Mouse (Mus musculus): ENCODE measurements around the gene Msh3. TPM values are rescaled to one million over a fixed set of nuclear protein-coding genes. Genes with fewer than 3 reads are reported as not detected.
A peak's percentile ranks its signal among the peaks of the same experiment; 100 is the strongest.

The Msh3 gene
- polyA plus RNA-seq, 2 experiments, result 10.0 to 11.5 TPM

DNA sequence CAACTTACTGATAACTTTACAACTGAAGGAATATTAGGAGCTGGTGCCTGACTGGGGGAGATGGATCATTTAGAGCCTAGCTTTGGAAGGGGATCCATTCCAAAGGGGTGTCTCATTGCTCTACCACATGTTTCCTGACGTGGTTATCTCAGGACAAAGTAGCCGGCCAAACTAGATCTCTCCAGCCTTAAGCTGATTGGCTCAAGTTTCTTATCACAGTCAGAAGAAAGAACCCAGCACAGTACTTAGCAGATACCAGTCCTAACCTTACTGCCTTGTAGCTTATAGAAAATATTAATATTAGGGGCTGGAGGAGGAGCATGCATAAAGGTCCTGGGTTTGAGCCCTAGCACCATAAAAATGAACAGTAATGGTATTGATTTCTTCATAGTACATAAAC, 6.8 kb upstream of the Msh3 start:
- peaks cover 45% of the 10 kb centered on the region for H3K36me3 ChIP-seq (replicated peaks; ENCODE audit: control insufficient read depth, insufficient read depth, low read depth)
- no peaks in the 10 kb centered on the region for H3K9me3 ChIP-seq (ENCODE audit: control insufficient read depth, low read length)
- peaks cover 0 to 2% of the 10 kb centered on the region in 2 experiments; a peak in 1 of 4 replicates for H3K4me1 ChIP-seq (replicated peaks; ENCODE audit: control insufficient read depth in 2 of 2, insufficient read depth in 2 of 2, low read length in 1 of 2)
- H3K4me2 ChIP-seq (ENCODE audit: low read depth), result no peak overlapping the region
- ATAC-seq (ENCODE audit: insufficient read depth) (peak; percentile 55; the same call in 1 of the 2 replicates), DNase-seq (ENCODE audit: low read depth in 3 of 3, low spot score in 3 of 3) (no peak)
- no peaks in the 10 kb centered on the region for H3K27me3 ChIP-seq (ENCODE audit: control insufficient read depth, insufficient read depth, low read length)
- 18% methylated on average over 2 of the region's 2 CpGs for WGBS (ENCODE audit: insufficient replicate concordance)
- H3K9ac ChIP-seq (replicated peaks), result no peak overlapping the region
- H3K4me3 ChIP-seq (ENCODE audit: insufficient read depth in 1 of 2, low read depth in 2 of 2, low read length in 2 of 2), result no peak overlapping the region
- TF ChIP-seq EP300 (IDR thresholded peaks at IDR 0.05; ENCODE audit: low read depth), result no peak
- no peak for TF ChIP-seq CTCF (IDR thresholded peaks at IDR 0.05; ENCODE audit: low read depth)
- H3K27ac ChIP-seq, result no peak overlapping the region

DNA sequence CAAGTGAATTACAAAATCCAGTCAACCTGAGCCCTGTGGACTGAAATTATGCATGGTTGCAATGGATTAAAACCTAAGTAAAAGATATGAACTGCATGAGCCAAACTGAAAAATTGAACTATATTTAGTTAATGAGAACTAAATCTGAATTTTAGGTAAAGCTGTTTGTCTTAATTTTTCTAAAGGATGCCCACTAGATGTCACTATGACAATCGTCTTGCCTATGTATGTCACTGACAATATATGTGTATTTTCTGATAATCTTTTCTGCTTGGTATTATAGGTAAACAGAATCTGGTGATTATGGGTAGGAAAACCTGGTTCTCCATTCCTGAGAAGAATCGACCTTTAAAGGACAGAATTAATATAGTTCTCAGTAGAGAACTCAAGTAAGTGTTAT, 2.8 kb upstream of the Msh3 start:
- H3K9ac ChIP-seq (replicated peaks), result no peak overlapping the region
- H3K36me3 ChIP-seq (replicated peaks; ENCODE audit: control insufficient read depth, insufficient read depth, low read depth), result peaks cover 33% of the 10 kb centered on the region
- DNase-seq (ENCODE audit: low read depth in 3 of 3, low spot score in 3 of 3) (no peak), ATAC-seq (ENCODE audit: insufficient read depth) (no peak)
- H3K4me2 ChIP-seq (ENCODE audit: low read depth), result no peak overlapping the region
- H3K4me3 ChIP-seq (ENCODE audit: insufficient read depth in 1 of 2, low read depth in 2 of 2, low read length in 2 of 2), result no peak overlapping the region
- peaks cover 2 to 18% of the 10 kb centered on the region in 2 experiments; a peak in 3 of 4 replicates for H3K4me1 ChIP-seq (replicated peaks; ENCODE audit: control insufficient read depth in 2 of 2, insufficient read depth in 2 of 2, low read length in 1 of 2)
- no peak overlapping the region for H3K27ac ChIP-seq
- H3K27me3 ChIP-seq (ENCODE audit: control insufficient read depth, insufficient read depth, low read length), result no peaks in the 10 kb centered on the region
- H3K9me3 ChIP-seq (ENCODE audit: control insufficient read depth, low read length), result no peaks in the 10 kb centered on the region
- 34% methylated on average over 2 of the region's 2 CpGs for WGBS (ENCODE audit: insufficient replicate concordance)
- TF ChIP-seq EP300 (IDR thresholded peaks at IDR 0.05; ENCODE audit: low read depth) (no peak), CTCF (IDR thresholded peaks at IDR 0.05; ENCODE audit: low read depth) (peak; percentile 6; the same call in 1 of the 2 replicates)

DNA sequence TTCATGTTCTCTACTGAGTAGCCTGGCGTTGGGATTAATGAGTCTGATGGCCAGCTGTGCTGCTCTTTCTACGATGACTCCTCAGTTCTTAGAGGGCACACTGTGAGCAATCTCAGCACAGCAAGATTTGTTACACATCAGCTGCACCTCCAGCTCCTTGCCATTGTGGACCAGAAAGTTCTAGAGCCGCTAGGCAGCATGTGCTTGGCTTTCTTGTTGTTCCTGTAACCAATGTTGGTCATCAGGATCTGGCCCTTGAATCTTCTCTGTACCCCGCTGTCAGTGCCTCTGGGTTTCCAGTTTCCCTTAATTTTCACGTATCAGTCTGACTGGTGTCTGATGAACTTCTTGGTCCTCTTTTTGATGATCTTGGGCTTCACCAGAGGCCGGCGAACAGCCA, 1.6 kb upstream of the Msh3 start:
- Histone ChIP-seq H3K4me3 (ENCODE audit: insufficient read depth in 1 of 2, low read depth in 2 of 2, low read length in 2 of 2) (peak overlapping the region; percentile 68 to 81), H3K27me3 (ENCODE audit: control insufficient read depth, insufficient read depth, low read length) (no peaks in the 10 kb centered on the region), H3K9ac (replicated peaks) (no peak overlapping the region), H3K4me1 (replicated peaks; ENCODE audit: control insufficient read depth in 2 of 2, insufficient read depth in 2 of 2, low read length in 1 of 2) (peaks cover 2 to 18% of the 10 kb centered on the region in 2 experiments; a peak in 3 of 4 replicates), H3K36me3 (replicated peaks; ENCODE audit: control insufficient read depth, insufficient read depth, low read depth) (peaks cover 30% of the 10 kb centered on the region), H3K27ac (no peak overlapping the region), H3K4me2 (ENCODE audit: low read depth) (peak overlapping the region; percentile 68), H3K9me3 (ENCODE audit: control insufficient read depth, low read length) (no peaks in the 10 kb centered on the region)
- ATAC-seq (ENCODE audit: insufficient read depth) (no peak), DNase-seq (ENCODE audit: low read depth in 3 of 3, low spot score in 3 of 3) (no peak)
- WGBS (ENCODE audit: insufficient replicate concordance), result 71% methylated on average over 7 of the region's 7 CpGs
- TF ChIP-seq CTCF (IDR thresholded peaks at IDR 0.05; ENCODE audit: low read depth), result no peak
- TF ChIP-seq EP300 (IDR thresholded peaks at IDR 0.05; ENCODE audit: low read depth), result no peak

DNA sequence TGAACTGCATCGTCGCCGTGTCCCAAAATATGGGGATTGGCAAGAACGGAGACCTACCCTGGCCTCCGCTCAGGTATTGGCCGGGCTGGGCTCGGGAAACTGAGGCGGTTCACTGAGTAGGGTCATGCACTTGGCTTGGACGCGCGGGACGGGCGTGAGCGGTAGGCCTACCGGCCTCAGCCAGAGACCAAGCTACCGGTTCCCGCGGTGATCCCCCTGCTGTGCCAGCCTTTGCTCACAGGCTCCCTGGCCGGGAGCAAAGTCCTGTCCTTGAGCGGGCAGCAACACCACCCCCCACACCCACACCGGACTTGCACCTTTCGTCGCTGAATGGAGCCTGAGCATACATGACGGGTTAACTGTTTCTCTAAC, 455 bp upstream of the Msh3 start:
- no peak for DNase-seq (ENCODE audit: low read depth in 3 of 3, low spot score in 3 of 3)
- no peak for TF ChIP-seq EP300 (IDR thresholded peaks at IDR 0.05; ENCODE audit: low read depth)
- no peak for TF ChIP-seq CTCF (IDR thresholded peaks at IDR 0.05; ENCODE audit: low read depth)

GRCm38 (mm10) chr13:92353956-92354355, 847 bp downstream of the Msh3 start:
- no peaks in the 10 kb centered on the region for H3K9me3 ChIP-seq (ENCODE audit: control insufficient read depth, low read length)
- TF ChIP-seq EP300 (IDR thresholded peaks at IDR 0.05; ENCODE audit: low read depth), result no peak
- no peak for TF ChIP-seq CTCF (IDR thresholded peaks at IDR 0.05; ENCODE audit: low read depth)
- ATAC-seq (ENCODE audit: insufficient read depth) (no peak), DNase-seq (ENCODE audit: low read depth in 3 of 3, low spot score in 3 of 3) (no peak)
- H3K36me3 ChIP-seq (replicated peaks; ENCODE audit: control insufficient read depth, insufficient read depth, low read depth), result peaks cover 14% of the 10 kb centered on the region
- 16% methylated on average over 4 of the region's 4 CpGs for WGBS (ENCODE audit: insufficient replicate concordance)
- H3K27ac ChIP-seq, result peak overlapping the region; percentile 1; the same call in 1 of the 2 replicates
- H3K27me3 ChIP-seq (ENCODE audit: control insufficient read depth, insufficient read depth, low read length), result no peaks in the 10 kb centered on the region
- peak overlapping the region; percentile 68 for H3K4me2 ChIP-seq (ENCODE audit: low read depth)
- H3K4me1 ChIP-seq (replicated peaks; ENCODE audit: control insufficient read depth in 2 of 2, insufficient read depth in 2 of 2, low read length in 1 of 2), result peaks cover 2 to 18% of the 10 kb centered on the region in 2 experiments; a peak in 3 of 4 replicates
- H3K4me3 ChIP-seq (ENCODE audit: insufficient read depth in 1 of 2, low read depth in 2 of 2, low read length in 2 of 2), result peak overlapping the region; percentile 68 to 72
- H3K9ac ChIP-seq (replicated peaks), result peak overlapping the region; percentile 28; the same call in 1 of the 2 replicates

More for the DNA sequence above, 455 bp upstream of the Msh3 start:
- peak; percentile 32 for ATAC-seq (ENCODE audit: insufficient read depth)
- Histone ChIP-seq H3K27ac (peak overlapping the region; percentile 4; the same call in 1 of the 2 replicates), H3K27me3 (ENCODE audit: control insufficient read depth, insufficient read depth, low read length) (no peaks in the 10 kb centered on the region), H3K36me3 (replicated peaks; ENCODE audit: control insufficient read depth, insufficient read depth, low read depth) (peaks cover 22% of the 10 kb centered on the region), H3K9me3 (ENCODE audit: control insufficient read depth, low read length) (no peaks in the 10 kb centered on the region), H3K4me1 (replicated peaks; ENCODE audit: control insufficient read depth in 2 of 2, insufficient read depth in 2 of 2, low read length in 1 of 2) (peaks cover 2 to 18% of the 10 kb centered on the region in 2 experiments; a peak in 3 of 4 replicates), H3K4me3 (ENCODE audit: insufficient read depth in 1 of 2, low read depth in 2 of 2, low read length in 2 of 2) (peak overlapping the region; percentile 68 to 81), H3K4me2 (ENCODE audit: low read depth) (peak overlapping the region; percentile 68), H3K9ac (replicated peaks) (peak overlapping the region; percentile 70)
- under 1% methylated on average over 24 of the region's 24 CpGs for WGBS (ENCODE audit: insufficient replicate concordance)

Measured in liver, embryonic 14.5 days (tissue).